Mouse (Mus musculus) left cerebral cortex, postnatal 14 days (tissue): ENCODE data around the gene Tctn1. TPM values are rescaled to one million over a fixed set of nuclear protein-coding genes. Genes with fewer than 3 reads are reported as not detected.

Source experiments
- DNase-seq, 2 experiments: peaks; one replicate each; pipeline ENCODE4 v3.0.0; 2021 to 2022; ENCODE audit warnings: low spot score in 2 of 2, mixed read lengths in 1 of 2
- intact Hi-C: fragments of 180-260 bp; cut with DNase I; formaldehyde crosslinking; loops from one replicate; pipeline ENCODE4 v1.15.1; 2025
- long read RNA-seq, 2 experiments: library from polyadenylated mRNA; stranded (forward); transcript quantifications; one replicate each; pipeline ENCODE4 v2.0.0; 2021
- total RNA-seq, 2 experiments: library from RNA; stranded (reverse); gene quantifications; 2 replicates each; pipeline ENCODE4 v1.2.3; 2021

Gene Tctn1
- 10 to 100 TPM; 10.4 to 12.1 TPM for total RNA-seq
- long read RNA-seq, experiment 1, partial matches to known transcripts = 0 of 1 reads
- long read RNA-seq, experiment 1, other reads (novel, unspliced or antisense) = 1 of 1 reads
- long read RNA-seq, experiment 2 = 0 reads

GRCm38 (mm10) chr5:122263933-122264905 lies at the start of gene Tctn1:
Gene Tctn1, minus strand, starts transcription at chr5:122264460.
- peak; percentile 85 for DNase-seq
- intact Hi-C loops = loop anchor here (5.0 kb wide), 2 partner anchors 128 to 137 kb away; partner anchors contain the start of gene Arpc3

DNA sequence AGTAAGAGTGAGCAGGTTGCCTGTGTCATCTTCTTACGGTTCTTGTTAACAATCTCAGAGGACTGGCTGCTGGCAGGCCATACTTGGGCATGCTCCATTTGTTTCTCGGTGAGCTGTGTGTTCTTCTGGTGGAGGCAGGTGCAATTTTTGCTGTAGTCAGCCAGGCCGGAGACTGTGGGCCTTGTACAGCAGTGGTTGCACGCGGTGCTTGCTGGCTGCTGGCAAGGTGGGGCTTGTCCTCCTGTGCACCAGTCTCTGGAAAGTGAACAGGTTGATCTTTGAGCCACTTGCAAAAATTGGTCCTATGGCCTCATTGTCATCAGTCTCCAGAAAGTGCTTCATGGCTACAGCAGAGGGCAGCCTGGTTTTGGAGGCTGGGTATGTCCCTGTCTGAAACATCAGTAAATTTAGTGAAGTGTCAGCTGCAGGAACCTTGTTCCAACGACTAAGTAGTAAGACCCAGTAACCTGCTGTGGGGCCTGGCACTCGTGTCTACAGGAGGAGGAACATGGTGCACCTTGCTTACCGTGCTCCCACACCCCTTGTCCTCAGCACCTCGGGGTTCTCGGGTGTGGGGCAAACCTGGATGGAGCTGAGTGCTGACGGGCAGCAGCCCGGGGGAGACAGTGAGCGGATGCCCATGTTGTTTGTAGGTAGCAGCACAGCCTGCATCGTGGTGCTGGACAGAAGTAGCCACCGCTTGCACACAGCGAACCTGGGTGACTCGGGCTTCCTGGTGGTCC lies 48.9 kb upstream of the Tctn1 start:
- no peak for DNase-seq
- intact Hi-C loops = no loop called here

DNA sequence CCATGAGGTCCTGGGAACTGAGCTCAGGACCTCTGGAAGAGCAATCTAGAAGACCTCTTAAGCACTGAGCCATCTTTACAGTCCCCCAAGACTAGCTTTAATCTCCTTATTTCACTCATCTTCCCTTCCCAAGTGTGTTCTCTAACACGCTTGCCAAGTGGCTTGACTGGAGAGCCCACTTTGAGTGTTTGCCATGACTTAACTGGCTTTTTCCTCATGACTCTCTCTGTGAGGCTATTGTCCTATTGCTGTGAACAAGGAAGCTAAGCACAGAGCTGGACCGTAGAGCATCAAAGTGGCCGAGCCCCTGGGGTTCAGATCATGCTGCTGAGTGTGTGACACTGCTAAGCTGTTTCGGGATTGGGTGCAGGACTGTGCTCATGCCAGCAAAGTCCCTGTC lies 48.1 kb upstream of the Tctn1 start:
- DNase-seq = no peak
- intact Hi-C loops = no loop called here

- no peak for DNase-seq
- intact Hi-C loops = no loop called here
Measured at GRCm38 (mm10) chr5:122311692-122312091, 47.4 kb upstream of the Tctn1 start.

DNA sequence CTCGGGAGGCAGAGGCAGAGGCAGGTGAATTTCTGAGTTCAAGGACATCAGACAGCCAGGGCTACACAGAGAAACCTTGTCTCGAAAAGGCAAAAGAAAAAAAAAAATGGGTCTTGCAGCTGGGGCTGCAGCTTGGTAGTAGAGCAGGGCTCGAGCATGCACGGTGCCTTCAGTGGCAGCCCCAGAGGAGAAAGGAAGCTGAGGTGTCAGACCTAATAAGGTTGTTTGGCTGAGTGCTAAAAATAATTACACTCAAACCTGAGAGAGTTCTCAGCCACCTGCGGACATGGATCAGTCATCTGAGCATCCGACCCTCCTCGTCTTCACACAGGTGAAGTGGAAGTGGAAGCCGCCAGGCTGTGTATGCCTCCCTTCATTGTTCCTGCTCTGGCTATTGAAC lies 46.4 kb upstream of the Tctn1 start:
- DNase-seq = no peak
- intact Hi-C loops = no loop called here

GRCm38 (mm10) chr5:122306536-122306935 lies 42.3 kb upstream of the Tctn1 start:
- intact Hi-C loops = no loop called here
- no peak for DNase-seq

DNA sequence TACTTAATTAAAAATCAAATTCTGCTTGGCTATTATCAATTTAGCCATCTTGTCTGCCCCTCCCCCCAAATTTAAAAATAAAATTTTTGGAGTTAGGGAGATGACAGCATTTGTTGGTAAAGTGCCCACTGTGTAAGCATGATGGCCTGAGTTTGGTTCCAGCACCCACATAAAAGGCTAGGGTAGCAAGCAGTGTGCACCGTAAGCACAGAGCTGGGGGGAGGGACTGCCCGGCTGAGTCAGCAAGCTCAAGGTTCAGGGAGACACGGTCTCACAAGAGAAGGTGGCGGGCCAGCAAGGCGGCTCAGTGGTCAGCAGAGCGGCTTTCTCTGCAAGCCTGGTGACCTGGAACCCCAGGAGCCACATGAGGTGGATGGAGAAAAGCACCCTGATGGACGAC lies 41.2 kb upstream of the Tctn1 start:
- intact Hi-C loops = no loop called here

DNA sequence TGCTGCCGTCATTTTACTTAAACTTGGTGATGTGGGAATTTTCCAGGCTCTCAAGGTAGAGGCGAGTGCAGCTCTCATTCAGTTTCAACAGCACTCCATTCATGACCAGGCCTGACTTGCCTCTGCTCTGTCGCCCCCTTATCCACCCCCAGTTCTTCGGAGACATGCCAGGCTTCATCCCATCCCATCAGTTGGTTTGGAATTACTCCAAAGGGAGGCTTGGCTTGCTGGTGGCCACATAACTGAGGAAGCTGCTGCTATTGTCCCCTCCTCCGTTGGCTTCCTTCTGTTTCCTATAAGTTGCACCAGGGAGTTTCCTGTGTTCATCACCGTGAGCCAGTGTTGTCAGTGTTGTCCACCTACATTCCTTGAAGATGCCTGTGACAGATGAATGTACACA lies 40.3 kb upstream of the Tctn1 start:
- intact Hi-C loops = no loop called here
- DNase-seq = no peak

More for the DNA sequence above, 41.2 kb upstream of the Tctn1 start:
- DNase-seq = no peak

DNA sequence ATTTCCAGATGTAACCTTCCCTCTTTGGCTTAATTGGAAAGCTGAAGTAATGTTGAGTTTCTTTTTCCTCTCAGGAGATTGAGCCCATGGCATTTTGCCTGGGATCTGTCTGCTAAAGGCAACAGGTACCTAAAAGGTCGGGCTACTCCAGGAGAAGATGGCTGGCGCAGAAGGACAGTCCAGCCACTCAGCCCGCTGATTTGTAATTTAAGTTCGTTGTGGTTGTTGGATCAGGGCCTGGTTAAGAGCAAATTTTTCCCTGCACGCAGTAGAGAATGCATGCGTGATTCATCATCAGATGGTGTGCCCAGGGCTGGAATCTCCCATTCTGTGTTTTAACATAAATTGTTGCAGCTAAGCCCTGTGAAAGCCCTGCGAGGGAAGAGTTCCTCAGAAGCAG lies 39.7 kb upstream of the Tctn1 start:
- no peak for DNase-seq
- intact Hi-C loops = no loop called here

- intact Hi-C loops = no loop called here
- DNase-seq = no peak
Measured at GRCm38 (mm10) chr5:122302810-122303745, 38.8 kb upstream of the Tctn1 start.

DNA sequence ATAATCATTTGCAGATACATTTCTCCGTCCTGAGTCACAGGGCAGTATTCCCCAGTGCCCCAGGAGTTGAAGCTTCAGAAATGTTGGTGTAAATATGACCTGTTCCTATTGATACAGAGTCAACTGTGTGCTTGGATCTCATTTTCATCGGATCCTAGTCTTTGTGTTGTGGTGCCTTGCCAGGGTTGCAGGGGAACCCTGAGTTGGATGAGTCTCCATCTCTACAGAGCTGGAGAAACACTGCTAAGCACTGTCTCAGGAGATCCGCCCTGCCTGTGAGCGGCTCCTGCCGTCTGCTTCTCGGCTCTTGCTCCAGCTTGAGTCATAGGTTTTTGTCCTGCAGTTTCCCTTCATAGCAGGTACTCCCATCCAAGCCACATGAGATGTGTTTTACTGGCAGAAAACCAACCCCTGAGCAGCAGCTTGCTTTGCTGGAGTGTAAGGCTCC lies 35.8 kb upstream of the Tctn1 start:
- DNase-seq = peak in 1 of 2 experiments; percentile 35
- intact Hi-C loops = no loop called here

- intact Hi-C loops = no loop called here
- DNase-seq = no peak
Measured at GRCm38 (mm10) chr5:122295113-122295935, 31.1 kb upstream of the Tctn1 start.

DNA sequence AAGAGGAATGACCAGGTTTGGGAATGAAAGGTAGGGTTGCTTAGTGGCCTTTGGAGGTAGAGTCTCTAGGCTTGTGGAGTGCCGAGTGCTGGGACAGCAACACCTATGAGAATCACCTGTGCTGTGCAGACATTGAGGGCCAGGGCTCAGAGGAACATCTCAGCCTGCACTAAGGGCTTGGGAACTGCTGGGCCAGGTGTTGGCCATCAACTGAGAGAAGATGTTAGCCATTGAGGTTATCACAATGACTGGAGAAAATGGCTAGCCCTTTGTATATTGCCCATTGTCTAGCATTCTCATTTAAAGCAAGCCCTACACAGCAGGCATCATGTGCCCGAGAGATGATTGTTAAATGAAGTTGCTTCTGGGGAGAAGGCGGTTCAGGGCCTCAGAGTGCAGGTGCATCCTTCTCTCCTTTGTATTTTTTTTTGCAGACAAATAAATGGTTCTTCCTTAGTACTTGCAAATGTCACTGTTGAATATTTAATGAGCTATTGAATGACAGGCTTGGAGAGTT lies 30.0 kb upstream of the Tctn1 start:
- intact Hi-C loops = no loop called here
- no peak for DNase-seq

DNA sequence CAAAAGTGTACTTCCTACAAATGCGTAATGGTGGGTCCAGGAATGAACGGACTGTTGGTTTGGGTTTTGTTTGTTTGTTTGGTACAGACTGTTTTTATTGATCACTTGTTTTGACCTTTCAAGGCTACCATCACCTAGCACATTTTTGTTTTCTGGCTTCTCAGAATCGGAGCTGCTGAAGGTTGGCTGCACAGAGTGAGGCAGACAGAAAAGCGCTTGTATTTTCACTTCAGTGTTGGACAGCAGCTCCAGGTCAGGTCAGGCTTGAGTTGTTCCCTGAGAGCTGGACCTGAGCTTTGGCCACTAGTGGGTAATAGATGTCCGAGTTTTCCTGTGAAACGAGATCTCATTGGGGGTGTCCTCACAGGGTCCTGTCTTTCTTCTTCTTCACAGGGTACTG lies 28.9 kb upstream of the Tctn1 start:
- intact Hi-C loops = no loop called here

DNA sequence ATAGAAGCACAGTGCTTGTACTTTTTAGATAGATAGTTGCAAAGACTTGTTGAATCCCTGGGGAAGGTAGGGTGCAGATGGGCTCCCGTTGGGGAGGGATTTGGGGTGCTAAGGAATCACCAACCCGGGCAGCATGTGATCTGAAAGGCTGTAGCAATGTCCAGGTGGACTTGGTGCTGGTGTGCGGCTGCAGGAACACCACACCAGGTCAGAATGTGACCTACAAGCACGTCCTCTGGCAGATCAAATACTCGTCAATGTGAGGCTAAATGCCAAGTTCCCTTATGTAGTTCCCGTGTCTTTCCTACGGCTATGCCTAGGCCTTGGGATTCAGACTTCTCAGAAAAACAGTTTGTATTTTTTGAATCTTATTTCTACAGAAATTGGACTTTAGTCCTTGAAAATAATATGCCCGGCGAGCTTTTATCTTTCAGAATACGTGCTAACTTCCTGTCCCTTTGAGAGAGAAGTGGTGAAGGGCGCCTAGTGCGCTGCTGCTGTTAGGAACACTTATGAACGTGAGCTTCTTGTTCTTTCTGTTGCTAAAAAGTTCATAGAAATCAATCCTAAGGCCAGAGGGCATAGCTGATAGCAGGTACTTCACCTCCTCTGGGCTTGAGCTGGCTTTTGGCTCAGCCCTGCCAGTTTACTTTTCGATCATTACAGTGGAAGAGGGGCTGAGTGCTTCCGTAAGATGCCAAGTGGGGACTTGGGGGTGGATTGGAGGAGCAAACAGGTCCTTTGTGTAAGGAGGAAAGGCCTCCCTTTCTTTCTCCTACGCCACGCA lies 27.5 kb upstream of the Tctn1 start:
- intact Hi-C loops = no loop called here
- no peak for DNase-seq

More for the DNA sequence above, 28.9 kb upstream of the Tctn1 start:
- no peak for DNase-seq

DNA sequence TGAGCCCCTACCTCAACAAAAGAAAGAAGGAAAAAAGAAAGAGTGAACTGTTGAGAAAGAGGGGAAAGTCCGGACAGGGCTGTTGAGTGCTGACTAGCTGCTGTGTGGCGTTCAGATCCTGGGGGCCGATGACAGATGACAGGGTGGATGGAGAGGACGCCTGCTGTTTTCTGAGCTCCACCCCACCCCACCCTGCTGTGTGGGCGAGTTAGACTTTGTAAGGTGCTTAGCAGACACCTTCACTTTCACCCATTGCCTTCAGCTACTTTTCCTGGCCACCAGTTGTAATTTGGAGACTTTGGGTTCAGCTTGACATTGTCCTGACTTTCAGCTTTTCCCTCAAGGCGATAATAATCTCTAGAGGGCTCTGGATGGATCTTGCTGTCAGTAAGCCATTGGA lies 26.9 kb upstream of the Tctn1 start:
- DNase-seq = no peak
- intact Hi-C loops = no loop called here

GRCm38 (mm10) chr5:122288147-122288811 lies 24.0 kb upstream of the Tctn1 start:
- intact Hi-C loops = no loop called here
- no peak for DNase-seq
